Mouse (Mus musculus) heart, embryonic 10.5 days (tissue): ENCODE data around the gene Creb3l1. TPM values are rescaled to one million over a fixed set of nuclear protein-coding genes. Genes with fewer than 3 reads are reported as not detected.

Experiments
- DNase-seq: peaks from one replicate; pipeline ENCODE4 v3.0.0-alpha.2; 2017; ENCODE audit warnings: low spot score
- H3K27ac ChIP-seq: fragments of 300-500 bp; sonication (generic); 2 replicates; pipeline ENCODE4 v1.5.1; 2016; ENCODE audit warnings: mild to moderate bottlenecking
- H3K27me3 ChIP-seq: fragments of 300-500 bp; sonication (generic); 2 replicates; pipeline ENCODE4 v1.6.1; 2016; ENCODE audit warnings: mild to moderate bottlenecking; ENCODE audit not compliant: poor library complexity, insufficient read depth, severe bottlenecking
- H3K36me3 ChIP-seq: fragments of 300-500 bp; sonication (generic); 2 replicates; pipeline ENCODE4 v1.6.1; 2016; ENCODE audit warnings: mild to moderate bottlenecking, moderate library complexity
- H3K4me1 ChIP-seq: fragments of 300-500 bp; sonication (generic); 2 replicates; pipeline ENCODE4 v1.6.1; 2016; ENCODE audit warnings: mild to moderate bottlenecking
- H3K4me3 ChIP-seq: fragments of 300-500 bp; sonication (generic); 2 replicates; pipeline ENCODE4 v1.5.1; 2016; ENCODE audit warnings: mild to moderate bottlenecking, moderate library complexity
- H3K9me3 ChIP-seq: fragments of 300-500 bp; sonication (generic); 2 replicates; pipeline ENCODE4 v1.6.1; 2016; ENCODE audit warnings: mild to moderate bottlenecking, moderate library complexity
- WGBS: fragments of 180-500 bp; shearing (Covaris S2); methylation state at CpG from one replicate; pipeline ENCODE4 v1.1.7; 2016; 5-methylcytosine and 5-hydroxymethylcytosine counted together
- polyA plus RNA-seq: library from polyadenylated mRNA; unstranded; fragments of >200 nt; fragmentation: Nextera tagmentation; extraction: Ambion mirVana; gene quantifications from 2 replicates; pipeline ENCODE4 v1.2.1, GENCODE M21; 2016

Creb3l1 gene
- polyA plus RNA-seq, 1 experiment from 2014 or later: 8.6 TPM

DNA sequence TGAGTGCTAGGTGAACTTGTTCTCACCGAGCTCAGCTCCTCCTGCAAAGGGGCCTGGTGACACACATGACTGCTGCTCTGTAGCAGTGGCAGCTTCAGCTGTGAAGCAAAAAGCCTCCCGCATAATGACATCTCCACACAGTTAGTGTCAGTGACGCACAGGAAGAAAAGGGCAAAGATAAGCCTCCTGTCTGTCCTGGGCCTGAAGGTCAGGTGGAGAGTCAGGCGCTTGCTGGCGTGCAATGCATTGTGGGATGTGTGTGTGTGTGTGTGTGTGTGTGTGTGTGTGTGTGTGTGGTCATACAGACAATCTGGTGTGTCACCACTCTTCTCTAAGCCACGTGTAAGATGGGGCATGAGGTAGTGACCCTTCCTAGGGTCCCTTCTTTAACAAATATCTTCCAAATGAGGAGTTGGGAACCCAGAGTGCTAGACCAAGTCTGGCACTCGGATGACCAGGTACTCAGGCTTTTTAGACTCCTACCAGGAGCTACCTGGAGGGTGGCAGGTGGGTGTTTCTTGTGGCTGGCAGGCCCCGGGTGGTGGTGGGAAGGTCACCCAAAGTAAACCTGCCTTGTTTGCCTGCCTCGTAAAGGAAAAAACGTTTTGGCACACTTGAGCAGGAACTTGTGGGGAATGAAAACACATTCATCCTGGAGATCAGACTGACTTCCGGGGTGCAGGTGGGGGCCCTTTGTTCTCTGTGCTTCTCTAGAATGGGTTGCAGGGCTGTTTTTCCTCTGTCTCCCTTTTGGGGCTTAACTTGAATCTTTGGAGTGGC, 3.7 kb upstream of the Creb3l1 start:
- Histone ChIP-seq H3K36me3 (no peaks in the 10 kb centered on the region), H3K27ac (peak overlapping the region; percentile 30; the same call in 1 of the 2 replicates), H3K9me3 (no peaks in the 10 kb centered on the region), H3K27me3 (peaks cover 17% of the 10 kb centered on the region), H3K4me1 (peaks cover 37% of the 10 kb centered on the region), H3K4me3 (no peak overlapping the region)
- DNase-seq: peak; percentile 81
- WGBS: 37% methylated on average over 11 of the region's 11 CpGs

DNA sequence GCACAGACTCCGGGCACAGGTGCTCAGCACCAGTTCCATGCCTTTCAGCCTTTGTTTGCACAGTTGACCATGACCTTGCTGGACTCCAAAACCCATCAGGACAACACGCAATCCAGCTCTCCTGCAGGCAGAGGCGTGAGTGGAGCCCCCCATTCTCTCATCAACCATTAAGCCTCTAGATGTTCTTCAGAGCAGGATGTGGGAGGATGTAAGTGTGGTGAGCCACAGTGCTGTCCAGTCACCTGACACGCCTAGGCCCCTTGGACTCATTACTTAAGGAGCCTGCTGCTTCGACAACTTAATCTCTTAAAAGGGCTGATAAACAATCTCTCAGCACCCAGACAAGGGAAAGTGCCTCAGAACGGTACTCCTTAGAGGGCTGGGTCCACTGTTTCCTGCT, 1.7 kb upstream of the Creb3l1 start:
- WGBS: 49% methylated on average over 6 of the region's 6 CpGs
- peaks cover 34% of the 10 kb centered on the region for H3K27me3 ChIP-seq
- H3K27ac ChIP-seq: no peak overlapping the region
- H3K9me3 ChIP-seq: no peaks in the 10 kb centered on the region
- no peak for DNase-seq
- no peak overlapping the region for H3K4me3 ChIP-seq
- peaks cover 55% of the 10 kb centered on the region for H3K4me1 ChIP-seq
- no peaks in the 10 kb centered on the region for H3K36me3 ChIP-seq

- Histone ChIP-seq H3K36me3 (no peaks in the 10 kb centered on the region), H3K27ac (no peak overlapping the region), H3K9me3 (no peaks in the 10 kb centered on the region), H3K4me1 (peaks cover 60% of the 10 kb centered on the region), H3K27me3 (peaks cover 34% of the 10 kb centered on the region), H3K4me3 (no peak overlapping the region)
- no peak for DNase-seq
- 77% methylated on average over 2 of the region's 2 CpGs for WGBS
Observed at GRCm38 (mm10) chr2:92025202-92025601, 900 bp upstream of the Creb3l1 start.

GRCm38 (mm10) chr2:92023362-92024273, 684 bp downstream of the Creb3l1 start:
- Histone ChIP-seq H3K27me3 (peaks cover 34% of the 10 kb centered on the region), H3K4me3 (peak overlapping the region; percentile 91), H3K9me3 (no peaks in the 10 kb centered on the region), H3K4me1 (peaks cover 76% of the 10 kb centered on the region), H3K27ac (peak overlapping the region; percentile 87), H3K36me3 (no peaks in the 10 kb centered on the region)
- WGBS: 4% methylated on average over 56 of the region's 56 CpGs
- DNase-seq: no peak

DNA sequence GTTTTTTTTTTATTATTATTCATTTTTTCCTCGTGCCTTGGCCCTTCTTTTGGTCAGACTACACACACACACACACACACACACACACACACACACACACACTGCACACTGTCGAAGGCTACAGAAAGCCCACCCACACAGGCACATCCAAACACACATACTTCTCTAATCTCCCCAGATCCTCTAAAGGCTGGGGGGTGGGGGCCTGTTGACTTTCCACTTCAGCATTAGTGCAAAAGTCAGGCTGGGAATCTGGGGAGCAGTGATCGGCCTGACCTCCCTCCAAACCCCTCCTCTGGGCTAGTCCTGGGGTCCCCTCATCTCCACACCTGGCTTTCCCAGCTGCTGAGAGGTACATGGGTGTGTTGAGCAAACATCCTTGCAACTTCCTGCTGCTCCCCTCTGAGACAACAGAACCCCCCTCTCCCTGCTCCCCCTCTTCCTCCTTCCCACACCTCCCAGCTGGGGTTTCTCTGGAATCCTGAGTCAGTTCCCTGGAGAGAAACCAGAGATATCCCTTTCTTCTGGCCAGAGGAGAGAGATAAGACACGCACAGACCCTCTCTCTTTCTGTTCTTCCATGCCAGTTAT, 3.5 kb downstream of the Creb3l1 start:
- Histone ChIP-seq H3K4me3 (0 out of 2 replicates have a peak overlapping the region, but pooled peaks have one; percentile 4), H3K27me3 (peaks cover 35% of the 10 kb centered on the region), H3K36me3 (no peaks in the 10 kb centered on the region), H3K27ac (peak overlapping the region; percentile 74), H3K4me1 (peaks cover 59% of the 10 kb centered on the region), H3K9me3 (no peaks in the 10 kb centered on the region)
- no peak for DNase-seq
- 16% methylated on average over 4 of the region's 4 CpGs for WGBS

GRCm38 (mm10) chr2:92017440-92017839, 6.9 kb downstream of the Creb3l1 start:
- H3K27me3 ChIP-seq: peaks cover 16% of the 10 kb centered on the region; the same call in 1 of the 2 replicates
- peaks cover 60% of the 10 kb centered on the region for H3K4me1 ChIP-seq
- no peaks in the 10 kb centered on the region for H3K9me3 ChIP-seq
- 65% methylated on average over 1 of the region's 1 CpGs for WGBS
- no peak overlapping the region for H3K27ac ChIP-seq
- no peak for DNase-seq
- H3K4me3 ChIP-seq: no peak overlapping the region
- H3K36me3 ChIP-seq: no peaks in the 10 kb centered on the region

GRCm38 (mm10) chr2:92016981-92017380, 7.3 kb downstream of the Creb3l1 start:
- no peaks in the 10 kb centered on the region for H3K9me3 ChIP-seq
- 0 out of 2 replicates have a peak, but pooled peaks cover 12% of the 10 kb centered on the region for H3K27me3 ChIP-seq
- DNase-seq: no peak
- H3K4me3 ChIP-seq: no peak overlapping the region
- H3K36me3 ChIP-seq: no peaks in the 10 kb centered on the region
- H3K27ac ChIP-seq: no peak overlapping the region
- WGBS: 42% methylated on average over 3 of the region's 3 CpGs
- peaks cover 60% of the 10 kb centered on the region for H3K4me1 ChIP-seq

DNA sequence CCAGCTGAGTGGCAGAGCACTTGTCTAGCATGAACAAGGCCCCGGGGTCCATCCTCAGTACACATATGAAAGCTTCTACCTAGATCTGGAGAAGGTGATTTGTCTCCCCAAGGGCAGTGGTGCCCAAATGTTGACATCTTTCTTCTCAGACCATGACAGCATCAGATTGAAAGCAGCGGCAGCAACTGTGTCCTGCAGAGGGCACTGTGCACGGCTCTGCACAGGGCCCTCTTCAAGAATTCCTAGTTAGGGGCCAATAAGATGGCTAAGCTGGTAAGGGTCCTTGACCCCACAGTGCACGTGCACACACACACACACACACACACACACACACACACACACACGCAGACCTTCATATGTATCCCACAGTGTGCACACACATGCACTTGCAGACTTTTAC, 9.4 kb downstream of the Creb3l1 start:
- Histone ChIP-seq H3K36me3 (no peaks in the 10 kb centered on the region), H3K4me1 (peaks cover 53% of the 10 kb centered on the region), H3K9me3 (no peaks in the 10 kb centered on the region), H3K27me3 (peaks cover 8% of the 10 kb centered on the region; the same call in 1 of the 2 replicates), H3K27ac (no peak overlapping the region), H3K4me3 (no peak overlapping the region)
- 79% methylated on average over 5 of the region's 5 CpGs for WGBS
- no peak for DNase-seq

- Histone ChIP-seq H3K4me3 (no peak overlapping the region), H3K4me1 (peaks cover 50% of the 10 kb centered on the region), H3K36me3 (no peaks in the 10 kb centered on the region), H3K9me3 (no peaks in the 10 kb centered on the region), H3K27me3 (peaks cover 8% of the 10 kb centered on the region; the same call in 1 of the 2 replicates), H3K27ac (no peak overlapping the region)
- WGBS: 78% methylated on average over 6 of the region's 6 CpGs
- no peak for DNase-seq
Observed at GRCm38 (mm10) chr2:92014248-92014647, 10.1 kb downstream of the Creb3l1 start.

GRCm38 (mm10) chr2:92012768-92013445, 11.4 kb downstream of the Creb3l1 start:
- peak overlapping the region; percentile 69 for H3K27ac ChIP-seq
- 21% methylated on average over 8 of the region's 8 CpGs for WGBS
- H3K4me1 ChIP-seq: peaks cover 56% of the 10 kb centered on the region
- DNase-seq: peak; percentile 87
- H3K27me3 ChIP-seq: peaks cover 5% of the 10 kb centered on the region; the same call in 1 of the 2 replicates
- no peaks in the 10 kb centered on the region for H3K36me3 ChIP-seq
- no peaks in the 10 kb centered on the region for H3K9me3 ChIP-seq
- H3K4me3 ChIP-seq: no peak overlapping the region

- DNase-seq: no peak
- Histone ChIP-seq H3K27me3 (peaks cover 3% of the 10 kb centered on the region; the same call in 1 of the 2 replicates), H3K4me3 (no peak overlapping the region), H3K4me1 (peaks cover 63% of the 10 kb centered on the region), H3K36me3 (no peaks in the 10 kb centered on the region), H3K9me3 (no peaks in the 10 kb centered on the region), H3K27ac (no peak overlapping the region)
- WGBS: 76% methylated on average over 12 of the region's 12 CpGs
Observed at GRCm38 (mm10) chr2:92011424-92012353, 12.6 kb downstream of the Creb3l1 start.
